Mouse (Mus musculus): Measurements from ENCODE around the gene Vps33b. TPM values are rescaled to one million over a fixed set of nuclear protein-coding genes. Genes with fewer than 3 reads are reported as not detected.

Gene Vps33b
- polyA plus RNA-seq, 1 experiment from 2014 or later, result 25.2 TPM

DNA sequence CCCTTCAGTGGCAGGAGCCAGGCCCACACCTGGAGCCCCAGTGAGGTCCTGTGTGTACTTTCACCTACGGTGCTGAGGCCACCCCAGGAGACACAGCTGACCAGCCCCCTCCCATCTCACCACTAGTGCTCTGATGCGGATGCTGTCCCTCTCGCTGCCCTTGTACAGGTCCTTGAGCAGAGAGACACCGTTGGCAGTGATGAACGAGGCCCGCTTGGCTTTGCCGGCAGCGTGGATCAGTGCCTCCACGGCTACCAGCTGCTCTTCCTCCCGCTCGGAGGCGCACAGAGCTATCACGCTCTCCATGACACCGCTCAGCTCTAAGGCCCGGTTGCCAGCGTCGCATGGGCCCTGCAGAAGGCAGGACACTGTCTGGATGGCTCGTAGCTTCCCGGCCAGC lies 62.0 kb downstream of the Vps33b start:
- peaks cover 27% of the 10 kb centered on the region; the same call in 1 of the 2 replicates for H3K36me3 ChIP-seq (ENCODE audit: control insufficient read depth, insufficient read depth, low read length)
- no peak overlapping the region for H3K4me2 ChIP-seq (replicated peaks; ENCODE audit: low read depth, low read length)
- ATAC-seq (ENCODE audit: low FRiP score) (no peak), DNase-seq (ENCODE audit: low spot score) (no peak)
- H3K27ac ChIP-seq (ENCODE audit: low read depth, low read length), result no peak overlapping the region
- H3K9me3 ChIP-seq (ENCODE audit: control insufficient read depth, low read length), result no peaks in the 10 kb centered on the region
- H3K4me1 ChIP-seq (replicated peaks; ENCODE audit: control insufficient read depth, insufficient read depth, low read length), result no peaks in the 10 kb centered on the region
- 95% methylated on average over 19 of the region's 19 CpGs for WGBS
- no peaks in the 10 kb centered on the region for H3K27me3 ChIP-seq (ENCODE audit: control insufficient read depth, insufficient read depth, low read length)
- no peak overlapping the region for H3K4me3 ChIP-seq (ENCODE audit: low read depth, low read length)
- H3K9ac ChIP-seq (ENCODE audit: low read depth, low read length), result no peak overlapping the region

DNA sequence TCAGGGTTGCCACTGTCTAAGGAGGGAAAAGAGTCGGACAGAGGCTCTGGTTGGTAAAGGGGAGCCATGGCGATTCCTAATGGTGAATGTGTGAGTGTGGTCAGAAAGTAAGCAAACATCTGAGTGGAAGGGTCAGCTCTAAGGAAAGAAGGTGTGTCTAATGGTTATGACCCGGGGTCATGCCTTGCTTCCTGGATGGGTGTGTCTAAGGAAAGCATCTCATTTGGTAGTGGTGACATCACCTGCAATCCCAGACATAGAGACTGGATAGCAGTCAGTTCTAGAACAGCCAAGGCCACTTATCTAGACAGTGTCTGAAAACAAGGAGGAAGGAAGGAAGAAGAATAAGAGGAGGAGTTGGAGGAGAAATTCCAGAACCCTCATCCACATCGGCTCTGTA lies 65.4 kb downstream of the Vps33b start:
- no peak overlapping the region for H3K4me2 ChIP-seq (replicated peaks; ENCODE audit: low read depth, low read length)
- WGBS, result 94% methylated on average over 4 of the region's 4 CpGs
- H3K4me1 ChIP-seq (replicated peaks; ENCODE audit: control insufficient read depth, insufficient read depth, low read length), result peaks cover 4% of the 10 kb centered on the region; the same call in 1 of the 2 replicates
- no peak overlapping the region for H3K4me3 ChIP-seq (ENCODE audit: low read depth, low read length)
- no peaks in the 10 kb centered on the region for H3K27me3 ChIP-seq (ENCODE audit: control insufficient read depth, insufficient read depth, low read length)
- H3K9ac ChIP-seq (ENCODE audit: low read depth, low read length), result no peak overlapping the region
- DNase-seq (ENCODE audit: low spot score), result no peak
- no peak overlapping the region for H3K27ac ChIP-seq (ENCODE audit: low read depth, low read length)
- no peaks in the 10 kb centered on the region for H3K9me3 ChIP-seq (ENCODE audit: control insufficient read depth, low read length)
- ATAC-seq (ENCODE audit: low FRiP score), result no peak
- H3K36me3 ChIP-seq (ENCODE audit: control insufficient read depth, insufficient read depth, low read length), result peaks cover 27% of the 10 kb centered on the region; the same call in 1 of the 2 replicates

- H3K4me2 ChIP-seq (replicated peaks; ENCODE audit: low read depth, low read length), result no peak overlapping the region
- no peak for DNase-seq (ENCODE audit: low spot score)
- H3K9ac ChIP-seq (ENCODE audit: low read depth, low read length), result no peak overlapping the region
- no peak overlapping the region for H3K27ac ChIP-seq (ENCODE audit: low read depth, low read length)
- 92% methylated on average over 3 of the region's 3 CpGs for WGBS
- peaks cover 8% of the 10 kb centered on the region; the same call in 1 of the 2 replicates for H3K4me1 ChIP-seq (replicated peaks; ENCODE audit: control insufficient read depth, insufficient read depth, low read length)
- peaks cover 18% of the 10 kb centered on the region; the same call in 1 of the 2 replicates for H3K36me3 ChIP-seq (ENCODE audit: control insufficient read depth, insufficient read depth, low read length)
- no peaks in the 10 kb centered on the region for H3K9me3 ChIP-seq (ENCODE audit: control insufficient read depth, low read length)
- ATAC-seq (ENCODE audit: low FRiP score), result no peak
- no peak overlapping the region for H3K4me3 ChIP-seq (ENCODE audit: low read depth, low read length)
- no peaks in the 10 kb centered on the region for H3K27me3 ChIP-seq (ENCODE audit: control insufficient read depth, insufficient read depth, low read length)
These were observed 67.5 kb downstream of the Vps33b start for GRCm38 (mm10) chr7:80336932-80337331.

GRCm38 (mm10) chr7:80339371-80339770 lies 69.9 kb downstream of the Vps33b start:
- Histone ChIP-seq H3K36me3 (ENCODE audit: control insufficient read depth, insufficient read depth, low read length) (peaks cover 4% of the 10 kb centered on the region; the same call in 1 of the 2 replicates), H3K9ac (ENCODE audit: low read depth, low read length) (peak overlapping the region; percentile 77), H3K27ac (ENCODE audit: low read depth, low read length) (no peak overlapping the region), H3K27me3 (ENCODE audit: control insufficient read depth, insufficient read depth, low read length) (no peaks in the 10 kb centered on the region), H3K9me3 (ENCODE audit: control insufficient read depth, low read length) (no peaks in the 10 kb centered on the region), H3K4me3 (ENCODE audit: low read depth, low read length) (peak overlapping the region; percentile 62), H3K4me1 (replicated peaks; ENCODE audit: control insufficient read depth, insufficient read depth, low read length) (peaks cover 10% of the 10 kb centered on the region; the same call in 1 of the 2 replicates), H3K4me2 (replicated peaks; ENCODE audit: low read depth, low read length) (peak overlapping the region; percentile 84)
- DNase-seq (ENCODE audit: low spot score) (peak; percentile 42), ATAC-seq (ENCODE audit: low FRiP score) (no peak)
- WGBS, result 13% methylated on average over 15 of the region's 17 CpGs

DNA sequence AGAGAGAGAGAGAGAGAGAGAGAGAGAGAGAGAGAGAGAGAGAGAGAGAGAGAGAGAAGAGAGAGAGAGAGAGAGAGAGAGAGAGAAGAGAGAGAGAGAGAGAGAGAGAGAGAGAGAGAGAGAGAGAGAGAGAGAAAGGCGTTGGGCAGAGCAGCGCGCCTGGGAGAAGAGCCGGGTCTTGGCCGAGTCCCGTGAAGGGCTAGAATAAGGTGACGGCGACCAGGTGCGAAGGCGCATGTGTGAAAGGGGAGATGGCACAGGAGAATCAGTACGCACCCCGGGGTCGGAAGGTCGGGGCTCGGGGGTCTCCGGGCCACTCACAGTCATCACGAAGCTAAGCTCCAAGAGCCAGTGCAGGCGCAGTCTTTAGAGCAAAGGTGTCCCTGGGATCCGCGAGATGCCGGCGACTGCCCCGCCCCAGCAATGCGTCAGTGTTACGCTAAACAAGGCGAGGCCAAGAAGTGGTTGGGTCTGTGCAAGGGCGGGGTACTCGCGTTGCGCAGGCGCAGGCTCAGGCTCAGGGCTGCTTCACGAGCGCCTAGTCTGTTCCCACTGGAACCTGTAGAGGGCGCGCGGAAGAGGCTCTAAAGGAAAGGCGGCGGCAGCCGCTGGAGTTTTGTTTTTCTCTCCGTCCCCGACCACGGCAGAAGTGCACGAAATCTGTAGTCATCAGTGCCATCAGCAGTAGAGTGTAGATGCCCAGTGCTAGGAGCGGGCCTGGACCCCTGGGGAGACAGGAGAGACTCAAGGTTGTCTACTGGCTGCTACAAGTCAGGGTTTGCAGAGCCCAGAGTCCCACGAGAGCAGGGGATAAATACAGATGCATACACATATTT lies 70.6 kb downstream of the Vps33b start:
- Histone ChIP-seq H3K4me3 (ENCODE audit: low read depth, low read length) (peak overlapping the region; percentile 62), H3K9me3 (ENCODE audit: control insufficient read depth, low read length) (no peaks in the 10 kb centered on the region), H3K9ac (ENCODE audit: low read depth, low read length) (peak overlapping the region; percentile 77), H3K36me3 (ENCODE audit: control insufficient read depth, insufficient read depth, low read length) (no peaks in the 10 kb centered on the region; the same call in 1 of the 2 replicates), H3K27ac (ENCODE audit: low read depth, low read length) (peak overlapping the region; percentile 74), H3K4me2 (replicated peaks; ENCODE audit: low read depth, low read length) (peak overlapping the region; percentile 84), H3K4me1 (replicated peaks; ENCODE audit: control insufficient read depth, insufficient read depth, low read length) (peaks cover 10% of the 10 kb centered on the region; the same call in 1 of the 2 replicates), H3K27me3 (ENCODE audit: control insufficient read depth, insufficient read depth, low read length) (no peaks in the 10 kb centered on the region)
- peak; percentile 95 for ATAC-seq (ENCODE audit: low FRiP score)
- under 1% methylated on average over 45 of the region's 45 CpGs for WGBS
- DNase-seq (ENCODE audit: low spot score), result peak; percentile 99

- Histone ChIP-seq H3K4me2 (replicated peaks; ENCODE audit: low read depth, low read length) (peak within 1 kb of the TSS; percentile 84), H3K27ac (ENCODE audit: low read depth, low read length) (peak within 1 kb of the TSS; percentile 74), H3K9ac (ENCODE audit: low read depth, low read length) (peak within 1 kb of the TSS; percentile 58), H3K9me3 (ENCODE audit: control insufficient read depth, low read length) (no peaks in the 10 kb centered on the region), H3K4me1 (replicated peaks; ENCODE audit: control insufficient read depth, insufficient read depth, low read length) (peaks cover 10% of the 10 kb centered on the region; the same call in 1 of the 2 replicates), H3K36me3 (ENCODE audit: control insufficient read depth, insufficient read depth, low read length) (no peaks in the 10 kb centered on the region), H3K4me3 (ENCODE audit: low read depth, low read length) (peak within 1 kb of the TSS; percentile 62), H3K27me3 (ENCODE audit: control insufficient read depth, insufficient read depth, low read length) (no peaks in the 10 kb centered on the region)
- WGBS, result 4% methylated on average over 11 of the region's 11 CpGs
- DNase-seq (ENCODE audit: low spot score), result peak; percentile 78
- peak; percentile 55 for ATAC-seq (ENCODE audit: low FRiP score)
These were observed 71.3 kb downstream of the Vps33b start, which contains the start of gene Unc45a for GRCm38 (mm10) chr7:80340793-80341192. Gene Unc45a (minus strand): TSS chr7:80341005.

Other genes starting within 250 kb of the Vps33b start
- gene Zfp710, start 244.8 kb upstream of the Vps33b start, polyA plus RNA-seq (2014; fragmentation: Nextera tagmentation; extraction: Ambion mirVana), result 26.4 and 28.4 TPM in 2 replicates
- 331 and 352 TPM in 2 replicates for gene Idh2, start 154.3 kb upstream of the Vps33b start, polyA plus RNA-seq (2014; fragmentation: Nextera tagmentation; extraction: Ambion mirVana)
- 10.5 and 15.6 TPM in 2 replicates for gene Sema4b, start 82.8 kb upstream of the Vps33b start, polyA plus RNA-seq (2014; fragmentation: Nextera tagmentation; extraction: Ambion mirVana)
- gene Cib1, start 36.8 kb upstream of the Vps33b start, polyA plus RNA-seq (2014; fragmentation: Nextera tagmentation; extraction: Ambion mirVana), result 58.9 and 61.7 TPM in 2 replicates
- 5.0 and 5.6 TPM in 2 replicates for gene Gdpgp1, start 36.8 kb upstream of the Vps33b start, polyA plus RNA-seq (2014; fragmentation: Nextera tagmentation; extraction: Ambion mirVana)
- gene Ttll13, start 23.3 kb upstream of the Vps33b start, polyA plus RNA-seq (2014; fragmentation: Nextera tagmentation; extraction: Ambion mirVana), result 1.1 and 1.4 TPM in 2 replicates
- gene Ngrn, start 8.4 kb upstream of the Vps33b start, polyA plus RNA-seq (2014; fragmentation: Nextera tagmentation; extraction: Ambion mirVana), result 49.5 and 51.6 TPM in 2 replicates
- 182 and 190 TPM in 2 replicates for gene Prc1, start 24.8 kb downstream of the Vps33b start, polyA plus RNA-seq (2014; fragmentation: Nextera tagmentation; extraction: Ambion mirVana)
- 10.1 and 11.7 TPM in 2 replicates for gene Rccd1, start 54.8 kb downstream of the Vps33b start, polyA plus RNA-seq (2014; fragmentation: Nextera tagmentation; extraction: Ambion mirVana)
- 23.4 and 30.4 TPM in 2 replicates for gene Unc45a, start 71.4 kb downstream of the Vps33b start, polyA plus RNA-seq (2014; fragmentation: Nextera tagmentation; extraction: Ambion mirVana)
- 18.4 and 25.3 TPM in 2 replicates for gene Hddc3, start 73.5 kb downstream of the Vps33b start, polyA plus RNA-seq (2014; fragmentation: Nextera tagmentation; extraction: Ambion mirVana)
- gene Man2a2, start 101.7 kb downstream of the Vps33b start, polyA plus RNA-seq (2014; fragmentation: Nextera tagmentation; extraction: Ambion mirVana), result 7.7 and 9.8 TPM in 2 replicates
- gene Fes, start 118.3 kb downstream of the Vps33b start, polyA plus RNA-seq (2014; fragmentation: Nextera tagmentation; extraction: Ambion mirVana), result 5.8 and 9.5 TPM in 2 replicates
- 3.4 and 4.1 TPM in 2 replicates for gene Furin, start 135.8 kb downstream of the Vps33b start, polyA plus RNA-seq (2014; fragmentation: Nextera tagmentation; extraction: Ambion mirVana)